Mouse (Mus musculus) left cerebral cortex, adult 11 months (tissue): ENCODE results near the gene Nudt22.
"Not testable (repeated sequence)": the region's sequence is repeated elsewhere in the genome, so short reads cannot be mapped to it uniquely, and the experiment has no call there.

Experiments
- DNase-seq: peaks from one replicate; pipeline ENCODE4 v3.0.0; 2022; ENCODE audit warnings: low spot score

The Nudt22 gene

GRCm38 (mm10) chr19:6995255-6995991 is 494 bp downstream of the Nudt22 start:
- DNase-seq: no peak

- DNase-seq: no peak
Observed at GRCm38 (mm10) chr19:6994489-6994888, 1.4 kb downstream of the Nudt22 start.

- DNase-seq: no peak
Observed at GRCm38 (mm10) chr19:6994002-6994401, 1.9 kb downstream of the Nudt22 start.

GRCm38 (mm10) chr19:6993011-6993770 is 2.7 kb downstream of the Nudt22 start:
- no peak for DNase-seq

GRCm38 (mm10) chr19:6992011-6992858 is 3.7 kb downstream of the Nudt22 start, which contains the start of gene Dnajc4:
TSS of gene Dnajc4 (minus strand) at chr19:6992572.
- peak; percentile 94 for DNase-seq

- not testable (repeated sequence) for DNase-seq
Observed at GRCm38 (mm10) chr19:6991166-6991565, 4.8 kb downstream of the Nudt22 start.

GRCm38 (mm10) chr19:6990712-6991111 is 5.2 kb downstream of the Nudt22 start:
- no peak for DNase-seq

GRCm38 (mm10) chr19:6989251-6989650 is 6.7 kb downstream of the Nudt22 start:
- DNase-seq: no peak

- no peak for DNase-seq
Observed at GRCm38 (mm10) chr19:6987904-6988285, 8.0 kb downstream of the Nudt22 start.

GRCm38 (mm10) chr19:6987061-6987903 is 8.6 kb downstream of the Nudt22 start, which contains the start of gene Vegfb:
TSS of gene Vegfb (minus strand) at chr19:6987651.
- DNase-seq: no peak

- no peak for DNase-seq
Observed at GRCm38 (mm10) chr19:6985951-6986708, 9.8 kb downstream of the Nudt22 start.

GRCm38 (mm10) chr19:6985300-6985699 is 10.6 kb downstream of the Nudt22 start:
- DNase-seq: no peak

- no peak for DNase-seq
Observed at GRCm38 (mm10) chr19:6983621-6984020, 12.3 kb downstream of the Nudt22 start.

- DNase-seq: no peak
Observed at GRCm38 (mm10) chr19:6981465-6981864, 14.5 kb downstream of the Nudt22 start.

- DNase-seq: peak; percentile 98
Observed at GRCm38 (mm10) chr19:6980381-6981093, 15.4 kb downstream of the Nudt22 start, which contains the start of gene Fkbp2. TSS of gene Fkbp2 (minus strand) at chr19:6980501.

GRCm38 (mm10) chr19:6979486-6980380 is 16.2 kb downstream of the Nudt22 start:
- DNase-seq: peak; percentile 98

- DNase-seq: no peak
Observed at GRCm38 (mm10) chr19:6979001-6979479, 16.9 kb downstream of the Nudt22 start.

- DNase-seq: no peak
Observed at GRCm38 (mm10) chr19:6978639-6978974, 17.3 kb downstream of the Nudt22 start.
